Mouse (Mus musculus) liver, embryonic 15.5 days (tissue): ENCODE results near the gene Acot7. TPM values are rescaled to one million over a fixed set of nuclear protein-coding genes. Genes with fewer than 3 reads are reported as not detected.
A peak's percentile ranks its signal among the peaks of the same experiment; 100 is the strongest.

ENCODE experiments used
- ATAC-seq: fragments of 200-750 bp; cut with Nextera tagmentation; 2 replicates; pipeline ENCODE4 v1.8.0; 2017; ENCODE audit warnings: moderate number of reproducible peaks, mild to moderate bottlenecking, moderate library complexity; ENCODE audit not compliant: insufficient read depth
- H3K27ac ChIP-seq: fragments of 300-500 bp; sonication (generic); replicated peaks from 2 replicates; pipeline ENCODE4 v1.5.1; 2015; ENCODE audit warnings: mild to moderate bottlenecking, inconsistent platforms
- H3K27me3 ChIP-seq: fragments of 300-500 bp; sonication (generic); 2 replicates; pipeline ENCODE4 v1.6.1; 2015; ENCODE audit warnings: mild to moderate bottlenecking, inconsistent platforms
- H3K36me3 ChIP-seq: fragments of 300-500 bp; sonication (generic); replicated peaks from 2 replicates; pipeline ENCODE4 v1.6.1; 2015; ENCODE audit warnings: moderate library complexity, mild to moderate bottlenecking, inconsistent platforms
- H3K4me1 ChIP-seq: fragments of 300-500 bp; sonication (generic); replicated peaks from 2 replicates; pipeline ENCODE4 v1.6.1; 2015; ENCODE audit warnings: inconsistent platforms
- H3K4me2 ChIP-seq: fragments of 300-500 bp; sonication (generic); 2 replicates; pipeline ENCODE4 v1.6.1; 2015; ENCODE audit warnings: moderate library complexity, mild to moderate bottlenecking, inconsistent platforms
- H3K4me3 ChIP-seq: fragments of 300-500 bp; sonication (generic); replicated peaks from 2 replicates; pipeline ENCODE4 v1.5.1; 2015; ENCODE audit warnings: mild to moderate bottlenecking, inconsistent platforms
- H3K9ac ChIP-seq: fragments of 300-500 bp; sonication (generic); 2 replicates; pipeline ENCODE4 v1.6.1; 2015; ENCODE audit warnings: moderate library complexity, mild to moderate bottlenecking, inconsistent platforms
- H3K9me3 ChIP-seq: fragments of 300-500 bp; sonication (generic); replicated peaks from 2 replicates; pipeline ENCODE4 v1.6.1; 2016; ENCODE audit warnings: inconsistent platforms
- WGBS: fragments of 180-500 bp; shearing (Covaris S2); methylation state at CpG from one replicate; pipeline ENCODE4 v1.1.7; 2015; ENCODE audit warnings: mixed read lengths; ENCODE audit not compliant: insufficient replicate concordance; 5-methylcytosine and 5-hydroxymethylcytosine counted together
- polyA plus RNA-seq: library from polyadenylated mRNA; unstranded; fragments of >200 nt; fragmentation: Nextera tagmentation; extraction: Ambion mirVana; gene quantifications from 2 replicates; pipeline ENCODE4 v1.2.1, GENCODE M21; 2015

Acot7 gene
- polyA plus RNA-seq = 14.0 and 14.2 TPM in 2 replicates

DNA sequence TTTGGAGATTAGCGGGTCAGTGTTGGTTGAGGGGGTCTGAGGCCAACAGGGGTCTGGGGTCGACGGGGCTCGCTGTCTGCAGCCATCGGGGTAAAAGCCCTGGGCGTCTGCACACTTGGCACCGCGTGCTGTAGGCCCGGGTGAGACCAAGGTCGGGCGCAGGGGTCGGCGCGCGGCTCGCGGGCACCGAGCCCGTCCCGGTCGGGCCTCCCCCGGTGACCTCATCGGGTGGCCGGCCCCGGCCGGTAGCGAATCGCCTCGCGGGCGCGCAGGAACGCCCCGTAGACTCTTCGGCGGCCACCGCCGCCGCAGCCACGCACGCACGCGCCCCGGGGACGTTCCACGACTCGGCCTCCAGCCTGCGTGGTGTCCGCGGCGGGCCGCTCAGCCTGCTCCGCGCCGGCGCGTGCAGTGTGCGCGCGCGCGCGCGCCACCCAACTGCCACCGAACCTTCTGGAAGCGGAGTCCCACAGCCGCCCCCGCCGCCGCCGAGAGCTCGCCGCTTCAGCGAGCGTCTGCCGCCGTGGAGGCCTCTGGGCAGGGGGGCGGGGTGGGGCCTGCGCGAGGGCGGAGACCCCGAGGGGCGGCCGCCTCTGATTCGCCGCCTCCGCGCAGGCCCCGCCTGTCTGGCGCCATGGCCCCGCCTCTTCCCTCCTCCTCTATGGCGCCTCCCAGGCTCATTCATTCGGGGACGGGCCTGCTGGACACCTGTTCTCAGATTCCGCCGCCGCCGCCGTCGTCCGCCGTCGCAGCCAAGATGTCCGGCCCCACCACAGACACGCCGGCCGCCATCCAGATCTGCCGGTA, at the start of gene Acot7:
Acot7 (plus strand) TSS at position 598 of the 807 bp plus-strand sequence.
- peak within 1 kb of the TSS; percentile 66 for H3K4me3 ChIP-seq
- H3K9me3 ChIP-seq = no peaks in the 10 kb centered on the region
- H3K27ac ChIP-seq = peak within 1 kb of the TSS; percentile 80
- WGBS = under 1% methylated on average over 106 of the region's 108 CpGs
- peaks cover 51% of the 10 kb centered on the region for H3K27me3 ChIP-seq
- peak within 1 kb of the TSS; percentile 94 for H3K4me2 ChIP-seq
- H3K36me3 ChIP-seq = no peaks in the 10 kb centered on the region
- peak within 1 kb of the TSS; percentile 73 for H3K9ac ChIP-seq
- peaks cover 33% of the 10 kb centered on the region for H3K4me1 ChIP-seq
- ATAC-seq = peak; percentile 95

- H3K4me2 ChIP-seq = peak overlapping the region; percentile 15
- ATAC-seq = no peak
- H3K36me3 ChIP-seq = no peaks in the 10 kb centered on the region
- WGBS = 63% methylated on average over 5 of the region's 5 CpGs
- H3K4me3 ChIP-seq = peak overlapping the region; percentile 5; the same call in 1 of the 2 replicates
- H3K9ac ChIP-seq = no peak overlapping the region
- peaks cover 50% of the 10 kb centered on the region for H3K4me1 ChIP-seq
- no peak overlapping the region for H3K27ac ChIP-seq
- peaks cover 100% of the 10 kb centered on the region for H3K27me3 ChIP-seq
- H3K9me3 ChIP-seq = no peaks in the 10 kb centered on the region
Observed at GRCm38 (mm10) chr4:152128784-152129183, 49.1 kb upstream of the Acot7 start.

DNA sequence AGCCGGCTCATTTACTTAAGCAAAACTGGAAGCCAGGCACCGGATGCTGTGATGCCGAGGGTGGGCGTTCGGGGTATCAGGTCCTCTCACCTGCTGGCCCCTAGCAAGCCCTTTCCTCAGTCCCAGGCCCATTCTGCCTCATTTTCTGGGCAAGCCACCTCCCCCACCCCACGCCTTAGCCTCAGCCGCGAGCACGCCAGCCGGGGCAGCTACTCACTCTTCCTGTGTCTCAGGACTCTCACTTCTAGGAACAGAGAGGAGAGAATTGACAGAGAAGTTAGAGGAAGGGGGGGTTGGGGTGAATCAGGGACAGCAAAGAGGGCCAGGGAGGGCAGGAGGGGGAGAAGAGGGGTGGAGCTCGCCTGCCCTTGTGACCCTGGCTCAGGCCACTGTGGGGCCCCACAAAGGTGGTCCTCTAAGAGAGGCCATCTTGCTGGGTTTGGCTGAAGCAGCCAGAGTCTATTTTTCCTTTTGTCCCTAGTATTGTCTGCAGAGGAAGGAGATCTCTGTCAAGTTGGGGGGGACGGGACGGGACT, 48.5 kb upstream of the Acot7 start:
- Histone ChIP-seq H3K4me3 (0 out of 2 replicates have a peak overlapping the region, but pooled peaks have one; percentile 5), H3K9me3 (no peaks in the 10 kb centered on the region), H3K9ac (no peak overlapping the region), H3K4me2 (peak overlapping the region; percentile 15; the same call in 1 of the 2 replicates), H3K36me3 (no peaks in the 10 kb centered on the region), H3K4me1 (peaks cover 50% of the 10 kb centered on the region), H3K27ac (no peak overlapping the region), H3K27me3 (peaks cover 100% of the 10 kb centered on the region)
- no peak for ATAC-seq
- WGBS = 28% methylated on average over 13 of the region's 13 CpGs

DNA sequence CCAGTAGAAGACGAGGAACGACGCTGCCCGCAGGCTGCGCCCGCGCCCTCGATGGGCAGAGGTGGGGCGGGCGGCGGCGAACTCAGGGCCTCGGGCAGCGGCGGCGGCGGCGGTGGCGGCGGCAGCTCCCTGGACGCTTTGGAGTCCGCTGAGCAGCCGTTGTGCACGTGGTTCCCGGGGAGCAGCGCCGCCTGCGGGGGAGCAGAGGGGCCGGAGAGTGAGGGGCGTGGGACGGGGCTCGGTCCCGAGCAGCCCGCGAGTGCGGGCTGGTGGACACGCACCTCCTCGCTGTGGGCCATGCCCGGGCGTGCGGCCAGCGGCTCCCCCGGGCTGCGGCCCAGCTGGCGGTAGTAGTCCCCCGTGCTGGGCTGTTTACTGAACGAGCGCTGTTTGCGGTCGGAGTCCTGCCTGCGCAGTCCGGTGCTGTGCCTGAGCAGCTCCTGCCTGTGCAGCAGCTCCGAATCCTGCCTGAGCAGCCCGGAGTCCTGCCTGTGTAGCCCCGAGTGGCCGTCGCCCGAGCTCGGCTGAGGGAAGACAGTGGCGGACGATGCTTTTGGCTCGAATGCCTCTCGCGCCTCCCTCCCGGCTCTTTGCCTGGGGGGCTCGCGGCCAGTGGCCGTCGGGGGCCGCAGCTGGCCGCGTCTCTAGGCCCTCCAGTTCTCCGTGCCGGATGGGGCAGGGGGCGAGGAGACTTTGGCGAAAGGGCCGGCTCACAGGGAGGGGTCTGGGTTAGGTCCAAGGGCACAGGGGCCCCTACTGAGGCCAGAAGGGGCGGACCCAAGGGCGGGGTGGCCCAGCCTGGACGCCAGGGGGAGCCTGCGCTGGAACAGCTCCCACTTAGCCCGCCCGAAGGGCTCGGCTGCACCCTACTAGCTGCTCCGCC, 46.9 kb upstream of the Acot7 start:
- Histone ChIP-seq H3K27me3 (peaks cover 90% of the 10 kb centered on the region), H3K27ac (no peak overlapping the region), H3K4me2 (peak overlapping the region; percentile 62), H3K4me1 (peaks cover 42% of the 10 kb centered on the region), H3K9ac (no peak overlapping the region), H3K9me3 (no peaks in the 10 kb centered on the region), H3K4me3 (peak overlapping the region; percentile 43), H3K36me3 (no peaks in the 10 kb centered on the region)
- under 1% methylated on average over 83 of the region's 85 CpGs for WGBS
- ATAC-seq = peak; percentile 60

DNA sequence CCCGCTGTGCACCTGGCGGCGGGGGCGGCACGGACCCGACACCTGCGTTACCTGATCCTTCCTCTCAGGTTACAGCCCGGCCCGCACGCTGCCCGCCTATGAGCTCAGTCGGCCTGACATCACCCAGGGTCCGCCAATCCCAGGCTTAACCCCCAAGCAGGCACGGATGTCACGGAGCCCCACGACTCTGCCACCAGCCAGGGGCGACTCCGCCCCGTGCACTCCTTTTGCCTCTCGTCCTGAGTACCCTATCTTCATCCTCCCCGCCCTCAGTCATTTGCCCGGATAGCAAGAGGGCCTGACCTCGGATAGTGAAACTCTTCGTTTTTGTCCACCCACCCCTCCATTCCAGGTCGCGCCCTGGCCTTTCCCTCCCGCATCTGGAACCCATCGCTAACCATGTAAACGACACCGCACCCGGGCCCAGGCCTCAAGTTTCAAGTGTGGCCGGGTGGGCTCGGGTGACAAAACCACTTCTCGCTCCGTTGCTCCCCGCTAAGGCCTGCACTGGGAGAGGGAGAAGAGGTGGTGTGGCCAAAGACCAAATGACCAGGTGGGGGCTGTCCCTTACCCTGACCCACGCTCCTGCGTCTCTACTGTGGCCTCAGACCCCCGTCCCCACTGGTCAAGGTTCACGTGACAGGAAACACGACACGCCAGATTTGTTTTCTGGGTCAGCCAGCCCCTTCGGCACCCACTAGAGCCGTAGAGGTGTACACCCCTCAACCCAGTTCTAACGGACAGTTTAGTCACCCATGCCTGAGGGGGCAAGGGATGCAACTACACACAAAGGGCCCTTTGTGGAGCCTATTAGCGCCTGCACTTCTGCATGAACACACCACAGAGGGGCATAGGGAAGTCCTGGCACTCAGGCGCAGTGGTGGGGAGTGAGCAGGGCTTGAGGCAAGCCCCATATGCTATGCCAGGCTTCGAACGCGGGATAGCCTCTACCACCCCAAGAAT, 45.8 kb upstream of the Acot7 start:
- Histone ChIP-seq H3K9ac (no peak overlapping the region), H3K36me3 (no peaks in the 10 kb centered on the region), H3K4me3 (peak overlapping the region; percentile 43), H3K4me1 (peaks cover 46% of the 10 kb centered on the region), H3K27ac (no peak overlapping the region), H3K9me3 (no peaks in the 10 kb centered on the region), H3K4me2 (peak overlapping the region; percentile 62), H3K27me3 (peaks cover 88% of the 10 kb centered on the region)
- WGBS = 7% methylated on average over 50 of the region's 50 CpGs
- ATAC-seq = no peak

DNA sequence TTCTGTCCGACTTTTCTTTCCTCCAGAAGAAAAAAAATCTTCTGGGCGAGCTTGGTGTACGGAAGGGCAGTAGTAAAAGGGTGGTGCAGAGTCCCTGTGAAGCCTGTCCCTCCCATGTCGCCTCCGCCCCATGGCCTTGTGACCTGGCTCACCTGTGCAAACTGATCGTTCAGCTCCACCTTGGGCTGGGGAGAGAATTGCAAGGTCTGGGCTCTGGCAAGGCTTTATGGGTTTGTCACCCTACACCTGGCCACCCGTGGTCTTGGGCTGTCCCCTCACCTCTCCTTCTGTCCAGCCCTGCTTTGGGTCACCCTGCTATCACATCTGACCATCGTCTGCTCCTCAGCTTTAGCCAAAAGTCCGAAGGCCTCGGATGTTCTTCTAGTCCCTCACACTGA, 45.2 kb upstream of the Acot7 start:
- H3K27me3 ChIP-seq = peaks cover 84% of the 10 kb centered on the region
- H3K4me2 ChIP-seq = no peak overlapping the region
- H3K9me3 ChIP-seq = no peaks in the 10 kb centered on the region
- H3K4me1 ChIP-seq = peaks cover 46% of the 10 kb centered on the region
- no peak overlapping the region for H3K9ac ChIP-seq
- ATAC-seq = no peak
- H3K36me3 ChIP-seq = no peaks in the 10 kb centered on the region
- WGBS = 28% methylated on average over 10 of the region's 10 CpGs
- H3K4me3 ChIP-seq = no peak overlapping the region
- no peak overlapping the region for H3K27ac ChIP-seq

DNA sequence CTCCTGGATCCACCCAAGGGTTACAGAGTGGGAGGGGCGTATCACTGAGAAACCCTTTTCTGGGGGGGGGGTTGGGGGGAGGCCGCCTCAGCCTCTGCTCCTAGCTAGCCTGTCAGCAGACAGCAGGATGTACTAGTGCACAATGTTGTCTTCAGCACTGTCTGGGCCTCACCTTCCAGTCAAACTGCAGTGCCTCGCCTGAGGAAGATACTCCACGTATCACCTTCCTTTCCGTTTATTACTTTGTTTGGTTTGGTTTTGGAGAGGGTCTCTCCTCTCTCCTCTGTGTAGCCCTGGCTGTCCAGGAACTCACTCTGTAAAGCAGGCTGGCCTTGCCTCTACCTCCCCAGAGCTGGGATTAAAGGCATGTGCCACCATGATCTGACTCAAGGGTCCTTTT, 44.7 kb upstream of the Acot7 start:
- no peak overlapping the region for H3K4me3 ChIP-seq
- H3K4me2 ChIP-seq = no peak overlapping the region
- H3K27ac ChIP-seq = no peak overlapping the region
- ATAC-seq = no peak
- H3K4me1 ChIP-seq = peaks cover 48% of the 10 kb centered on the region
- peaks cover 82% of the 10 kb centered on the region for H3K27me3 ChIP-seq
- WGBS = 42% methylated on average over 5 of the region's 5 CpGs
- H3K9ac ChIP-seq = no peak overlapping the region
- H3K36me3 ChIP-seq = no peaks in the 10 kb centered on the region
- no peaks in the 10 kb centered on the region for H3K9me3 ChIP-seq

- Histone ChIP-seq H3K27me3 (peaks cover 71% of the 10 kb centered on the region), H3K4me1 (peaks cover 50% of the 10 kb centered on the region), H3K4me2 (no peak overlapping the region), H3K27ac (no peak overlapping the region), H3K9me3 (no peaks in the 10 kb centered on the region), H3K9ac (no peak overlapping the region), H3K36me3 (no peaks in the 10 kb centered on the region), H3K4me3 (no peak overlapping the region)
- ATAC-seq = no peak
Observed at GRCm38 (mm10) chr4:152134507-152134906, 43.4 kb upstream of the Acot7 start.

- Histone ChIP-seq H3K9ac (no peak overlapping the region), H3K4me2 (no peak overlapping the region), H3K4me3 (no peak overlapping the region), H3K36me3 (no peaks in the 10 kb centered on the region), H3K9me3 (no peaks in the 10 kb centered on the region), H3K4me1 (peaks cover 48% of the 10 kb centered on the region), H3K27ac (no peak overlapping the region), H3K27me3 (peaks cover 67% of the 10 kb centered on the region)
- ATAC-seq = no peak
- WGBS = 74% methylated on average over 12 of the region's 12 CpGs
Observed at GRCm38 (mm10) chr4:152135363-152135762, 42.6 kb upstream of the Acot7 start.

- no peak for ATAC-seq
- H3K27me3 ChIP-seq = peaks cover 67% of the 10 kb centered on the region
- no peak overlapping the region for H3K27ac ChIP-seq
- H3K9me3 ChIP-seq = no peaks in the 10 kb centered on the region
- H3K36me3 ChIP-seq = no peaks in the 10 kb centered on the region
- H3K9ac ChIP-seq = no peak overlapping the region
- WGBS = 42% methylated on average over 6 of the region's 6 CpGs
- peaks cover 38% of the 10 kb centered on the region for H3K4me1 ChIP-seq
- H3K4me2 ChIP-seq = no peak overlapping the region
- H3K4me3 ChIP-seq = no peak overlapping the region
Observed at GRCm38 (mm10) chr4:152136112-152136875, 41.6 kb upstream of the Acot7 start.
